Mouse (Mus musculus): ENCODE measurements around the gene Mdm2. TPM values are rescaled to one million over a fixed set of nuclear protein-coding genes. Genes with fewer than 3 reads are reported as not detected.
"Not testable (repeated sequence)": the region's sequence is repeated elsewhere in the genome, so short reads cannot be mapped to it uniquely, and the experiment has no call there.

Mdm2 gene
- polyA plus RNA-seq, 1 experiment from 2014 or later: 55.3 TPM

DNA sequence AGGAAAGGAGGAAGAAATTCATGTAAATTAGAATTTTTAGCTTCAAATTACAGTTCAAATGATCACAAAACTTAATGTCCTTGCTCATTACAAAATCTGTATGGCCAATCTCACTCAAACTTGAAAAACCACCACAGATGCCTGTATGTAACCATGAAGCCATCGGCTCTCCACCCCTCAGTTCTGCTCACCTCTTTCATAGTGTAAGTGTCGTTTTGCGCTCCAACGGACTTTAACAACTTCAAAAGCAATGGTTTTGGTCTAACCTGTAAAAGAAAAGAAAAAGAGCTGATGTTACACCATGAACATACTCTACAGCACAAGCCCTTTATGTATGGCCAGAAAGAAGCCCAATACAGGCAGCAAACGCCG, 5.6 kb downstream of the Mdm2 start:
- WGBS: 95% methylated on average over 6 of the region's 6 CpGs
- ATAC-seq (replicated peaks; ENCODE audit: extremely low read depth, insufficient read depth, low FRiP score): no peak
- H3K27ac ChIP-seq (ENCODE audit: low read length): no peak overlapping the region

DNA sequence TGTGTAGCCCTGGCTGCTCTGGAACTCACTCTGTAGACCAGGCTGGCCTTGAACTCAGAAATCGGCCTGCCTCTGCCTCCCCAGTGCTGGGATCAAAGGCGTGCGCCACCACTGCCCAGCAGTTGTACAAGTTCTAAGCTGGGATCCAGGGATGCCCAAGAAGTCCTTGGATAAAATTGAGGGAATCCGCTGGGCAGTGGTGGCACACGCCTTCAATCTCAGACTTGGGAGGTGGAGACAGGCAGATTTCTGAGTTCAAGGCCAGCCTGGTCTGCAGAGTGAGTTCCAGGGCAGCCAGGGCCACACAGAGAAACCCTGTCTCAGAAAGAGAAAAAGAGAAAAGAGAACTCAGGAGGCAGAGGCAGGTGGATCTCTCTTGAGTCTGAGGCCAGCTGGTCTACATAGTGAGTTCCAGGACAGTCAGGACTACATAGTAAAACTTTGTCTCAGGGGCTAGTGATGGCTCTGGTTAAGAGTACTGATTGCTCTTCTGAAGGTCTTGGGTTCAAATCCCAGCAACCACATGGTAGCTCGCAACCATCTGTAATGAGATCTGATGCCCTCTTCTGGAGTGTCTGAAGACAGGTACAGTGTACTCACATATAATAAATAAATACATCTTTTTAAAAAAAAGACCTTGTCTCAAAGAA, 6.1 kb downstream of the Mdm2 start:
- WGBS: 95% methylated on average over 6 of the region's 6 CpGs
- not testable (repeated sequence) for H3K4me2 ChIP-seq (ENCODE audit: low read depth, low read length); H3K27ac ChIP-seq (ENCODE audit: low read length); ATAC-seq (replicated peaks; ENCODE audit: extremely low read depth, insufficient read depth, low FRiP score); H3K4me3 ChIP-seq (ENCODE audit: low read length); H3K27me3 ChIP-seq (ENCODE audit: control insufficient read depth, insufficient read depth, low read length); H3K9me3 ChIP-seq (replicated peaks; ENCODE audit: control insufficient read depth, low read length); H3K9ac ChIP-seq (ENCODE audit: low read length)
- peaks cover 55% of the 10 kb centered on the region for H3K36me3 ChIP-seq (ENCODE audit: control insufficient read depth, insufficient read depth)
- H3K4me1 ChIP-seq (ENCODE audit: control insufficient read depth, insufficient read depth, low read length): peaks cover 23% of the 10 kb centered on the region

More for the DNA sequence above, 5.6 kb downstream of the Mdm2 start:
- H3K4me1 ChIP-seq (ENCODE audit: control insufficient read depth, insufficient read depth, low read length): peaks cover 23% of the 10 kb centered on the region
- no peaks in the 10 kb centered on the region for H3K9me3 ChIP-seq (replicated peaks; ENCODE audit: control insufficient read depth, low read length)
- H3K4me3 ChIP-seq (ENCODE audit: low read length): no peak overlapping the region
- H3K27me3 ChIP-seq (ENCODE audit: control insufficient read depth, insufficient read depth, low read length): no peaks in the 10 kb centered on the region
- H3K36me3 ChIP-seq (ENCODE audit: control insufficient read depth, insufficient read depth): peaks cover 49% of the 10 kb centered on the region
- no peak overlapping the region for H3K9ac ChIP-seq (ENCODE audit: low read length)
- H3K4me2 ChIP-seq (ENCODE audit: low read depth, low read length): no peak overlapping the region

GRCm38 (mm10) chr10:117703506-117703905, 7.1 kb downstream of the Mdm2 start:
- no peak overlapping the region for H3K27ac ChIP-seq (ENCODE audit: low read length)
- ATAC-seq (replicated peaks; ENCODE audit: extremely low read depth, insufficient read depth, low FRiP score): no peak
- no peak overlapping the region for H3K9ac ChIP-seq (ENCODE audit: low read length)
- no peaks in the 10 kb centered on the region for H3K27me3 ChIP-seq (ENCODE audit: control insufficient read depth, insufficient read depth, low read length)
- WGBS: 91% methylated on average over 3 of the region's 3 CpGs
- H3K36me3 ChIP-seq (ENCODE audit: control insufficient read depth, insufficient read depth): peaks cover 58% of the 10 kb centered on the region
- no peak overlapping the region for H3K4me2 ChIP-seq (ENCODE audit: low read depth, low read length)
- H3K4me1 ChIP-seq (ENCODE audit: control insufficient read depth, insufficient read depth, low read length): peaks cover 15% of the 10 kb centered on the region
- no peaks in the 10 kb centered on the region for H3K9me3 ChIP-seq (replicated peaks; ENCODE audit: control insufficient read depth, low read length)
- H3K4me3 ChIP-seq (ENCODE audit: low read length): no peak overlapping the region

GRCm38 (mm10) chr10:117702024-117702833, 8.3 kb downstream of the Mdm2 start:
- H3K36me3 ChIP-seq (ENCODE audit: control insufficient read depth, insufficient read depth): peaks cover 61% of the 10 kb centered on the region
- H3K27me3 ChIP-seq (ENCODE audit: control insufficient read depth, insufficient read depth, low read length): no peaks in the 10 kb centered on the region
- H3K4me1 ChIP-seq (ENCODE audit: control insufficient read depth, insufficient read depth, low read length): peaks cover 11% of the 10 kb centered on the region
- H3K9ac ChIP-seq (ENCODE audit: low read length): no peak overlapping the region
- H3K4me3 ChIP-seq (ENCODE audit: low read length): no peak overlapping the region
- no peak for ATAC-seq (replicated peaks; ENCODE audit: extremely low read depth, insufficient read depth, low FRiP score)
- H3K9me3 ChIP-seq (replicated peaks; ENCODE audit: control insufficient read depth, low read length): no peaks in the 10 kb centered on the region
- no peak overlapping the region for H3K27ac ChIP-seq (ENCODE audit: low read length)
- 90% methylated on average over 6 of the region's 6 CpGs for WGBS
- no peak overlapping the region for H3K4me2 ChIP-seq (ENCODE audit: low read depth, low read length)

DNA sequence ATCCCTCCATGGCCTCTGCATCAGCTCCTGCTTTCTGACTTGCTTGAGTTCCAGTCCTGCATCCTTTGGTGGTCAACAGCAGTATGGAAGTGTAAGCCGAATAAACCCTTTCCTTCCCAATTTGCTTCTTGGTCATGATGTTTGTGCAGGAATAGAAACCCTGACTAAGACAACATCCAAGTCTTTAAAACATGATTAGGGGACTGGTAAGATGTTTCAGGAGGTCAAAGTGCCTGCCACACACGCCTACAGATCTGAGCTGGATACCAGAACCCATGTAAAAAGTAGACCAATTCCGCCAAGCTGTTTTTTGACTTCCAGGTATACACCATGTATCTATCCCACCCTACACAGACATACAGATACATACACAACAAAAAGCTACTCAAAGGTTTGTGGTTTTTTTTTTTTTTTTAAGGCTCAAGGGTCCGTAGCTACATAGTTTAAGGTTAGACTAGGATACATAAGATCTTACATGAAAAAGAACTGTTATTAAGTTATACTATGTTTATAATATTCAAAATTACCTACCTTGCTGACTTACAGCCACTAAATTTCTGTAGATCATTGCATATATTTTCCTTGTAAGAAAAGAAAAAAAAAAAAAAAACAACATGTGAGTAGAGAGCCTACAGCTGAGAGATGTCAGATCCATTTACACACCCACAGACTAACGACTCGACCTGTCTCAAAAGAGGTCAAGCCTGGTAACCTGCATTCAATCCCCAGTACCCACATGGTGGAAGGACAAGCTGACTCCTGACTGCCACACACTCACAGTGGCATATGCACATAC, 9.3 kb downstream of the Mdm2 start:
- H3K27ac ChIP-seq (ENCODE audit: low read length): no peak overlapping the region
- H3K4me3 ChIP-seq (ENCODE audit: low read length): no peak overlapping the region
- peaks cover under 1% of the 10 kb centered on the region for H3K4me1 ChIP-seq (ENCODE audit: control insufficient read depth, insufficient read depth, low read length)
- H3K27me3 ChIP-seq (ENCODE audit: control insufficient read depth, insufficient read depth, low read length): no peaks in the 10 kb centered on the region
- no peak overlapping the region for H3K4me2 ChIP-seq (ENCODE audit: low read depth, low read length)
- ATAC-seq (replicated peaks; ENCODE audit: extremely low read depth, insufficient read depth, low FRiP score): no peak
- peaks cover 66% of the 10 kb centered on the region for H3K36me3 ChIP-seq (ENCODE audit: control insufficient read depth, insufficient read depth)
- WGBS: 88% methylated on average over 6 of the region's 6 CpGs
- no peaks in the 10 kb centered on the region for H3K9me3 ChIP-seq (replicated peaks; ENCODE audit: control insufficient read depth, low read length)
- no peak overlapping the region for H3K9ac ChIP-seq (ENCODE audit: low read length)

GRCm38 (mm10) chr10:117700450-117700849, 10.1 kb downstream of the Mdm2 start:
- Histone ChIP-seq H3K27me3 (ENCODE audit: control insufficient read depth, insufficient read depth, low read length) (no peaks in the 10 kb centered on the region), H3K4me3 (ENCODE audit: low read length) (no peak overlapping the region), H3K9me3 (replicated peaks; ENCODE audit: control insufficient read depth, low read length) (no peaks in the 10 kb centered on the region), H3K9ac (ENCODE audit: low read length) (no peak overlapping the region), H3K4me2 (ENCODE audit: low read depth, low read length) (no peak overlapping the region), H3K4me1 (ENCODE audit: control insufficient read depth, insufficient read depth, low read length) (no peaks in the 10 kb centered on the region), H3K27ac (ENCODE audit: low read length) (no peak overlapping the region), H3K36me3 (ENCODE audit: control insufficient read depth, insufficient read depth) (peaks cover 73% of the 10 kb centered on the region)
- ATAC-seq (replicated peaks; ENCODE audit: extremely low read depth, insufficient read depth, low FRiP score): no peak
- 76% methylated on average over 1 of the region's 1 CpGs for WGBS

DNA sequence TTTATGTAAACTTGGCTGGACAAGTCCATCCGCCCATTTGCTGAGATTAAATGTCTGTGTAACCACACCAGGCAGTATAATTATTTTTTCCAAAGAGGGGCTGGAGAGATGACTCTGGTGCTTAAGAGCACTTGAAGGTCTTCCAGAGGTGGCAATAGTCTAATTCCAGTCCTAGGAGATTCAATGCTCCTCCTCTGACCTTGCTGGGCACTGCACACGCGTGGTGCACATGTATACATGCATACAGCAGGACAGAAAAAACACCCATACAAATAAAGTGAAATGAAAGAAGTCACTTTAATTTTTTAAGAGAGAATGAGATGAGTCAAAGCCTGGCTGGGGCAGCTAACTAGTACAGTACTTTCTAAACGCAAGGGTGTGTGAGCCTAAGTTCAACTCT, 10.6 kb downstream of the Mdm2 start:
- Histone ChIP-seq H3K27ac (ENCODE audit: low read length) (no peak overlapping the region), H3K4me1 (ENCODE audit: control insufficient read depth, insufficient read depth, low read length) (no peaks in the 10 kb centered on the region), H3K9ac (ENCODE audit: low read length) (no peak overlapping the region), H3K27me3 (ENCODE audit: control insufficient read depth, insufficient read depth, low read length) (no peaks in the 10 kb centered on the region), H3K4me2 (ENCODE audit: low read depth, low read length) (no peak overlapping the region), H3K4me3 (ENCODE audit: low read length) (no peak overlapping the region), H3K9me3 (replicated peaks; ENCODE audit: control insufficient read depth, low read length) (no peaks in the 10 kb centered on the region), H3K36me3 (ENCODE audit: control insufficient read depth, insufficient read depth) (peaks cover 71% of the 10 kb centered on the region)
- ATAC-seq (replicated peaks; ENCODE audit: extremely low read depth, insufficient read depth, low FRiP score): no peak
- WGBS: 95% methylated on average over 4 of the region's 4 CpGs

DNA sequence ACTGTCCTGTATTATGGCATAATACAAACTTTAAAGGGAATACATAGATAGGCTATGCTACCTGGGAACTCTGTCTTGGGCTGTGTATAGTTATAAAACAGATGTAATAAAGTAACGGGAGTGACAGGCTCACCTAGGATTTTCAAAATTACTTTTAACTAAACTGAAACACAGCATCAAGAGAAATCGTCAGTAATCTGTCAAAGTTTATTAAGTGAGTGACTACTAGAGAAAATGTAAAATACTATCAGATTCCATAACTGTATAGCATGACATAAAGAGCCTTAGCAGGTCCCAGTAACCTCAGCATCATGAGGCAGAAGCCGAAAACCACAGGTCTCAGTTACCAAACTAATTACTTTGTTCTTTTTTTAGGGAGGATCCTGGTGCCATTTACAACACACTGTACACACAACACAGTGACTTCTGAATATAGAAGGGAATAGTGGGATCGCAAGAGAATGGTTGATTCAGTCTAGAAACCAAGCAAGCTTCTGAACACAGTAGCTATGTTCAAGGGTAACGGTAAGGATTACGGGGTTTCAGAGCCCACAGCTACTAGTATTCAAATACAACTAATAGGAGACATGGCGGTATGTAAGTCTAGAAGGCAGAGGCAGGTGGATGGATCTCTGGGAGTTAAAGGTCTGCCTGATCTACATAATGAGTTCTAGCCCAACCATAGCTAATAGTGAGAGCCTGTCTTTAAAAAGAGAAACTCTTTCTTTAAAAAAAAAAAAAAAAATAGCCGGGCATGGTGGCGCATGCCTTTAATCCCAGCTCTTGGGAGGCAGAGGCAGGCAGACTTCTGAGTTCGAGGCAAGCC, 12.0 kb downstream of the Mdm2 start:
- no peaks in the 10 kb centered on the region for H3K9me3 ChIP-seq (replicated peaks; ENCODE audit: control insufficient read depth, low read length)
- no peaks in the 10 kb centered on the region for H3K27me3 ChIP-seq (ENCODE audit: control insufficient read depth, insufficient read depth, low read length)
- H3K4me1 ChIP-seq (ENCODE audit: control insufficient read depth, insufficient read depth, low read length): no peaks in the 10 kb centered on the region
- peaks cover 76% of the 10 kb centered on the region for H3K36me3 ChIP-seq (ENCODE audit: control insufficient read depth, insufficient read depth)
- H3K4me3 ChIP-seq (ENCODE audit: low read length): no peak overlapping the region
- no peak overlapping the region for H3K9ac ChIP-seq (ENCODE audit: low read length)
- no peak overlapping the region for H3K4me2 ChIP-seq (ENCODE audit: low read depth, low read length)
- WGBS: 93% methylated on average over 10 of the region's 10 CpGs
- no peak for ATAC-seq (replicated peaks; ENCODE audit: extremely low read depth, insufficient read depth, low FRiP score)
- H3K27ac ChIP-seq (ENCODE audit: low read length): no peak overlapping the region
